Mouse (Mus musculus) liver, embryonic 14.5 days (tissue): Measurements from ENCODE around the gene Sorcs2. TPM values are rescaled to one million over a fixed set of nuclear protein-coding genes. Genes with fewer than 3 reads are reported as not detected.

ENCODE experiments used
- ATAC-seq: fragments of 200-750 bp; cut with Nextera tagmentation; 2 replicates; pipeline ENCODE4 v1.8.0; 2017; ENCODE audit warnings: moderate number of reproducible peaks, mild to moderate bottlenecking, moderate library complexity; ENCODE audit not compliant: insufficient read depth
- DNase-seq, 3 experiments: peaks; one replicate each; pipeline ENCODE4 v3.0.0-alpha.2; 2012 to 2013; ENCODE audit warnings: low read depth in 3 of 3, low spot score in 3 of 3
- H3K27ac ChIP-seq: fragments of 300-500 bp; sonication (generic); 2 replicates; pipeline ENCODE4 v1.5.1; 2014; ENCODE audit warnings: moderate library complexity, mild to moderate bottlenecking, control low read depth, inconsistent platforms
- H3K27me3 ChIP-seq: fragments of 300-500 bp; sonication (generic); 2 replicates; pipeline ENCODE4 v1.6.1; 2014; ENCODE audit warnings: mild to moderate bottlenecking, low read length, moderate library complexity; ENCODE audit not compliant: control insufficient read depth, insufficient read depth
- H3K36me3 ChIP-seq: fragments of 300-500 bp; sonication (generic); replicated peaks from 2 replicates; pipeline ENCODE4 v1.6.1; 2014; ENCODE audit warnings: low read depth; ENCODE audit not compliant: control insufficient read depth, insufficient read depth
- H3K4me1 ChIP-seq, 2 experiments: fragments of 200-500 bp in 1 of 2; fragments of 300-500 bp in 1 of 2; sonication (generic) in 1 of 2; replicated peaks; 2 replicates each; pipeline ENCODE4 v1.6.1; 2012 to 2014; ENCODE audit warnings: antibody characterized with exemption in 1 of 2, inconsistent platforms in 1 of 2, low read length in 1 of 2; ENCODE audit not compliant: control insufficient read depth in 2 of 2, insufficient read depth in 2 of 2
- H3K4me2 ChIP-seq: fragments of 300-500 bp; sonication (generic); 2 replicates; pipeline ENCODE4 v1.6.1; 2014; ENCODE audit warnings: low read depth, mild to moderate bottlenecking, control low read depth, moderate library complexity
- H3K4me3 ChIP-seq, 2 experiments: fragments of 200-500 bp in 1 of 2; fragments of 300-500 bp in 1 of 2; sonication (generic) in 1 of 2; 2 replicates each; pipeline ENCODE4 v1.5.1; 2012 to 2014; ENCODE audit warnings: low read depth in 2 of 2, low read length in 2 of 2, mild to moderate bottlenecking in 2 of 2, control low read depth in 1 of 2, inconsistent platforms in 1 of 2, moderate library complexity in 1 of 2; ENCODE audit not compliant: insufficient read depth in 1 of 2
- H3K9ac ChIP-seq: fragments of 300-500 bp; sonication (generic); replicated peaks from 2 replicates; pipeline ENCODE4 v1.6.1; 2014; ENCODE audit warnings: mild to moderate bottlenecking, control low read depth, moderate library complexity
- H3K9me3 ChIP-seq: fragments of 300-500 bp; sonication (generic); 2 replicates; pipeline ENCODE4 v1.6.1; 2016; ENCODE audit warnings: low read length, mixed read lengths; ENCODE audit not compliant: control insufficient read depth
- CTCF ChIP-seq: IDR thresholded peaks from 2 replicates; pipeline ENCODE4 v1.5.1; 2016; ENCODE audit warnings: antibody characterized with exemption, low read depth, control low read depth
- EP300 ChIP-seq: IDR thresholded peaks from 2 replicates; pipeline ENCODE4 v1.6.1; 2016; ENCODE audit warnings: antibody characterized with exemption, low read depth
- WGBS: fragments of 180-500 bp; shearing (Covaris S2); extraction: QIAGEN DNeasy Blood & Tissue Kit; methylation state at CpG from one replicate; pipeline ENCODE4 v1.1.7; 2014; ENCODE audit not compliant: insufficient replicate concordance; 5-methylcytosine and 5-hydroxymethylcytosine counted together
- polyA plus RNA-seq, 2 experiments: library from polyadenylated mRNA; depleted of rRNA in 1 of 2; stranded (reverse) in 1 of 2; unstranded in 1 of 2; fragments of >200 nt; fragmentation: Nextera tagmentation in 1 of 2; extraction: Ambion mirVana in 1 of 2; gene quantifications; 2 replicates each; pipeline versions ENCODE4 v1.2.1 to v1.2.3; 2012 to 2014

The Sorcs2 gene
- polyA plus RNA-seq, 2 experiments, result 0.17 to 0.33 TPM

GRCm38 (mm10) chr5:36165424-36166302, 232.3 kb downstream of the Sorcs2 start:
- Histone ChIP-seq H3K4me3 (no peak overlapping the region), H3K4me1 (no peaks in the 10 kb centered on the region), H3K9ac (no peak overlapping the region), H3K9me3 (no peaks in the 10 kb centered on the region), H3K27me3 (no peaks in the 10 kb centered on the region), H3K36me3 (no peaks in the 10 kb centered on the region), H3K4me2 (no peak overlapping the region), H3K27ac (no peak overlapping the region)
- ATAC-seq, result no peak
- 72% methylated on average over 21 of the region's 21 CpGs for WGBS
- TF ChIP-seq EP300 (no peak), CTCF (no peak)
- DNase-seq, result no peak

GRCm38 (mm10) chr5:36154879-36155485, 243.0 kb downstream of the Sorcs2 start:
- Histone ChIP-seq H3K4me1 (no peaks in the 10 kb centered on the region), H3K4me3 (no peak overlapping the region), H3K27ac (no peak overlapping the region), H3K27me3 (no peaks in the 10 kb centered on the region), H3K9me3 (no peaks in the 10 kb centered on the region), H3K9ac (no peak overlapping the region), H3K4me2 (no peak overlapping the region), H3K36me3 (no peaks in the 10 kb centered on the region)
- TF ChIP-seq EP300 (no peak), CTCF (no peak)
- no peak for ATAC-seq
- WGBS, result 37% methylated on average over 8 of the region's 8 CpGs
- DNase-seq, result no peak

- Histone ChIP-seq H3K27ac (no peak overlapping the region), H3K36me3 (no peaks in the 10 kb centered on the region), H3K4me3 (no peak overlapping the region), H3K27me3 (no peaks in the 10 kb centered on the region), H3K9ac (no peak overlapping the region), H3K9me3 (no peaks in the 10 kb centered on the region), H3K4me1 (no peaks in the 10 kb centered on the region), H3K4me2 (no peak overlapping the region)
- WGBS, result 50% methylated on average over 2 of the region's 2 CpGs
- ATAC-seq, result no peak
- DNase-seq, result no peak
- TF ChIP-seq CTCF (no peak), EP300 (no peak)
Measured at GRCm38 (mm10) chr5:36153261-36153660, 244.7 kb downstream of the Sorcs2 start.

GRCm38 (mm10) chr5:36151086-36151485, 246.9 kb downstream of the Sorcs2 start:
- no peak overlapping the region for H3K27ac ChIP-seq
- H3K36me3 ChIP-seq, result no peaks in the 10 kb centered on the region
- H3K27me3 ChIP-seq, result no peaks in the 10 kb centered on the region
- no peak overlapping the region for H3K4me3 ChIP-seq
- no peak for DNase-seq
- no peak for ATAC-seq
- H3K9ac ChIP-seq, result no peak overlapping the region
- no peak overlapping the region for H3K4me2 ChIP-seq
- H3K9me3 ChIP-seq, result no peaks in the 10 kb centered on the region
- no peaks in the 10 kb centered on the region for H3K4me1 ChIP-seq
- WGBS, result 49% methylated on average over 8 of the region's 8 CpGs
- TF ChIP-seq EP300, result no peak
- TF ChIP-seq CTCF, result no peak

GRCm38 (mm10) chr5:36149098-36149497, 248.8 kb downstream of the Sorcs2 start:
- H3K4me1 ChIP-seq, result no peaks in the 10 kb centered on the region
- no peak overlapping the region for H3K4me2 ChIP-seq
- H3K36me3 ChIP-seq, result no peaks in the 10 kb centered on the region
- no peak overlapping the region for H3K4me3 ChIP-seq
- ATAC-seq (no peak), DNase-seq (no peak)
- TF ChIP-seq EP300 (no peak), CTCF (no peak)
- no peaks in the 10 kb centered on the region for H3K9me3 ChIP-seq
- no peak overlapping the region for H3K9ac ChIP-seq
- no peak overlapping the region for H3K27ac ChIP-seq
- 51% methylated on average over 8 of the region's 8 CpGs for WGBS
- H3K27me3 ChIP-seq, result no peaks in the 10 kb centered on the region
